Mouse (Mus musculus) forebrain, embryonic 13.5 days (tissue): Measurements from ENCODE around the gene Ankrd33b. TPM values are rescaled to one million over a fixed set of nuclear protein-coding genes. Genes with fewer than 3 reads are reported as not detected.
A peak's percentile ranks its signal among the peaks of the same experiment; 100 is the strongest.

Experiments
- ATAC-seq: fragments of 200-750 bp; cut with Nextera tagmentation; 2 replicates; pipeline ENCODE4 v1.8.0; 2017
- H3K27ac ChIP-seq: fragments of 300-500 bp; sonication (generic); 2 replicates; pipeline ENCODE4 v1.5.1; 2015; ENCODE audit warnings: inconsistent platforms, mild to moderate bottlenecking, moderate library complexity
- H3K27me3 ChIP-seq: fragments of 300-500 bp; sonication (generic); 2 replicates; pipeline ENCODE4 v1.6.1; 2015; ENCODE audit warnings: mild to moderate bottlenecking, inconsistent platforms
- H3K36me3 ChIP-seq: fragments of 300-500 bp; sonication (generic); 2 replicates; pipeline ENCODE4 v1.6.1; 2015; ENCODE audit warnings: mild to moderate bottlenecking, inconsistent platforms; ENCODE audit not compliant: poor library complexity, severe bottlenecking
- H3K4me1 ChIP-seq: fragments of 300-500 bp; sonication (generic); 2 replicates; pipeline ENCODE4 v1.6.1; 2015; ENCODE audit warnings: inconsistent platforms
- H3K4me2 ChIP-seq: fragments of 300-500 bp; sonication (generic); 2 replicates; pipeline ENCODE4 v1.6.1; 2015; ENCODE audit warnings: inconsistent platforms, mild to moderate bottlenecking, moderate library complexity
- H3K4me3 ChIP-seq: fragments of 300-500 bp; sonication (generic); 2 replicates; pipeline ENCODE4 v1.5.1; 2015; ENCODE audit warnings: mild to moderate bottlenecking, inconsistent platforms
- H3K9ac ChIP-seq: fragments of 300-500 bp; sonication (generic); 2 replicates; pipeline ENCODE4 v1.6.1; 2015; ENCODE audit warnings: mild to moderate bottlenecking, inconsistent platforms
- H3K9me3 ChIP-seq: fragments of 300-500 bp; sonication (generic); replicated peaks from 2 replicates; pipeline ENCODE4 v1.6.1; 2016; ENCODE audit warnings: inconsistent platforms
- WGBS: fragments of 180-500 bp; shearing (Covaris S2); methylation state at CpG from one replicate; pipeline ENCODE4 v1.1.7; 2015; 5-methylcytosine and 5-hydroxymethylcytosine counted together
- polyA plus RNA-seq: library from polyadenylated mRNA; unstranded; fragments of >200 nt; fragmentation: Nextera tagmentation; extraction: Ambion mirVana; gene quantifications from 2 replicates; pipeline ENCODE4 v1.2.1, GENCODE M21; 2015

The Ankrd33b gene
- polyA plus RNA-seq, 1 experiment from 2014 or later = 0.34 TPM

- Histone ChIP-seq H3K4me1 (peaks cover 6% of the 10 kb centered on the region), H3K9me3 (no peaks in the 10 kb centered on the region), H3K36me3 (no peaks in the 10 kb centered on the region), H3K9ac (no peak overlapping the region), H3K27me3 (no peaks in the 10 kb centered on the region), H3K4me3 (no peak overlapping the region), H3K4me2 (no peak overlapping the region), H3K27ac (no peak overlapping the region)
- ATAC-seq = no peak
- 85% methylated on average over 5 of the region's 5 CpGs for WGBS
These were observed 19.3 kb downstream of the Ankrd33b start for GRCm38 (mm10) chr15:31348241-31348640.

DNA sequence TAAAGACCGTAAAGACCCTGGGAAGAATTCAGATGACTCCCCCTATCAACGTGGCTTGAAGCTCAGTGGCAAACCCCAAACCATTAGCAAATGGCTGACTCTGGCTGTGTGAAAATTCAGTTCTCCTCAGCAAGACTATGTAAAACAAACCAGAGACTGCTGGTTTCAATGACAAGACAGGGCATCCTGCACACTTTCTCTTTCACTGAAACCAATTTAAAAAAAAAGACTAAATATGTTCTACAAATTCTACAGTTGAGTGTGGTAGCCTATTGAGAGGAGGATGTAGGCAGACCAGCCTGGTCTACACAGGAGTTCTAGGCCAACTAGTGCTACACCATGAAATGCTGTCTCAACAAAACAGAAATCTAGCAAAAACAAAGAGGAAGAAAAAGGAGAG is 21.0 kb downstream of the Ankrd33b start:
- Histone ChIP-seq H3K4me3 (no peak overlapping the region), H3K9me3 (no peaks in the 10 kb centered on the region), H3K36me3 (no peaks in the 10 kb centered on the region), H3K27me3 (no peaks in the 10 kb centered on the region), H3K9ac (no peak overlapping the region), H3K4me2 (no peak overlapping the region), H3K27ac (no peak overlapping the region), H3K4me1 (peaks cover 15% of the 10 kb centered on the region)
- WGBS = 53% methylated on average over 2 of the region's 2 CpGs
- ATAC-seq = no peak

- no peaks in the 10 kb centered on the region for H3K9me3 ChIP-seq
- peaks cover 15% of the 10 kb centered on the region for H3K4me1 ChIP-seq
- WGBS = 83% methylated on average over 9 of the region's 9 CpGs
- no peaks in the 10 kb centered on the region for H3K27me3 ChIP-seq
- no peak overlapping the region for H3K4me3 ChIP-seq
- H3K36me3 ChIP-seq = no peaks in the 10 kb centered on the region
- no peak overlapping the region for H3K4me2 ChIP-seq
- no peak overlapping the region for H3K9ac ChIP-seq
- no peak overlapping the region for H3K27ac ChIP-seq
- no peak for ATAC-seq
These were observed 22.2 kb downstream of the Ankrd33b start for GRCm38 (mm10) chr15:31345366-31345765.

DNA sequence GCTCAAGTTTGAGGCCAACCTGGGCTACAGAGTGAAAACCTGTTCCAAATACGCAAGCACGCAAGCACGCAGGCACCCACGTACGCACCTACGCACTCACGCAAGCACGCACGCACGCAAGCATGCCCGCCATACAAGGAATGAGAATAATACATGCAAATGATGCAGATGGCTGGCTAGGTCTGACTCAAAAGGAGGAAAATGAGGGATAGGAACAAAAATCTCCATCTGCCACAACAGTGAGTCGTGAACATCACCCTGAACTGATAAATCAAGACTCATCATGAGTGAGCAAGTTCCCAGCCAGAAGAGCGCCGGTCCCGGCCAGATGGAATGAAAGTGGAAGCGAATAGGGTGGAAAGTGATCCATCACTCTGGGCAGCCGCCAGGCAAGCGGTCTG is 22.7 kb downstream of the Ankrd33b start:
- H3K27ac ChIP-seq = no peak overlapping the region
- 91% methylated on average over 18 of the region's 18 CpGs for WGBS
- H3K36me3 ChIP-seq = no peaks in the 10 kb centered on the region
- no peak for ATAC-seq
- peaks cover 15% of the 10 kb centered on the region for H3K4me1 ChIP-seq
- no peaks in the 10 kb centered on the region for H3K9me3 ChIP-seq
- H3K4me3 ChIP-seq = no peak overlapping the region
- no peak overlapping the region for H3K4me2 ChIP-seq
- H3K9ac ChIP-seq = no peak overlapping the region
- H3K27me3 ChIP-seq = no peaks in the 10 kb centered on the region

GRCm38 (mm10) chr15:31343602-31344001 is 23.9 kb downstream of the Ankrd33b start:
- H3K9me3 ChIP-seq = no peaks in the 10 kb centered on the region
- WGBS = 13% methylated on average over 6 of the region's 6 CpGs
- no peak overlapping the region for H3K4me2 ChIP-seq
- no peak overlapping the region for H3K9ac ChIP-seq
- no peaks in the 10 kb centered on the region for H3K27me3 ChIP-seq
- no peak overlapping the region for H3K27ac ChIP-seq
- peaks cover 15% of the 10 kb centered on the region for H3K4me1 ChIP-seq
- no peaks in the 10 kb centered on the region for H3K36me3 ChIP-seq
- no peak overlapping the region for H3K4me3 ChIP-seq
- no peak for ATAC-seq

DNA sequence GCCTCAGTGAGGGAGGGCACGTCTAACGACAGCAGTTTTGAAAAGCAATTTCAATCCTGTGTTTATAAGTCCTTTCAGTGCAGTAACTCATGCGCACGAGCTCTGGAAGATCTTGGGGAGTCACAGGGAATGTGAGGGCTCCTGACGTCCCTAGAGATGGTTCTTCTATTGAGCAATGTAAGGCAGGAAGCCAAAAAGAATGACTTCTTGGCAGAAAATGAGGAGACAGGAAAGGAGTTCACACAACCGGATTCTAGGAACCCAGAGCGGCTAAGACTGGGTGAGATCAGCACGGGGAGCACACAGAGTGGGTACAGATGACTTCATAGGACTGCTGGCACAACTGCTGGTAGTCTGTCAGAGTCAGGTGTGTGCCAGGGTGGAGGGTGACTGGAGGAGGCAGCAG is 25.0 kb downstream of the Ankrd33b start:
- 32% methylated on average over 8 of the region's 8 CpGs for WGBS
- Histone ChIP-seq H3K9ac (no peak overlapping the region), H3K36me3 (no peaks in the 10 kb centered on the region)

DNA sequence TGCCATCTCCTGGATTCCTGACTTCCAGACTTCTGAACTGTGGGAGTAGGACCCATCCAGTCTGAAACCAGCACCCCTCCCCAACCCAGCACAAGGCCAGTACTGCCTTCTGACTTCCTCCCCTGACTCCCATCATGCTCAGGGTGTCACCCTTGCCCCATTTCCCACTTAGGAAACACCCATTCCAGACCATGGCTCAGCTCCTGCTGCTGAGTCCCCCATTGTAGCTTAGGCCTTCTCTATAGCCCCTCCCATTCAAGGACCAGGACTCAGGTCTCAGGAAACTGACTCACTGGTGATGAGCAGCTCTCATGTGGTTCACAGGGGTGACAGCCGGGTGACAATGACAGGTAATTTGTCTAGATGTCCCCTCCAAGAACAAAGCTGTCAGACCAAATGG is 25.5 kb downstream of the Ankrd33b start:
- 42% methylated on average over 1 of the region's 1 CpGs for WGBS
- no peaks in the 10 kb centered on the region for H3K36me3 ChIP-seq
- H3K4me1 ChIP-seq = peaks cover 15% of the 10 kb centered on the region
- no peak overlapping the region for H3K4me2 ChIP-seq
- no peaks in the 10 kb centered on the region for H3K9me3 ChIP-seq
- H3K27me3 ChIP-seq = no peaks in the 10 kb centered on the region
- no peak overlapping the region for H3K27ac ChIP-seq
- H3K4me3 ChIP-seq = no peak overlapping the region
- H3K9ac ChIP-seq = no peak overlapping the region
- ATAC-seq = no peak

More for the DNA sequence above, 25.0 kb downstream of the Ankrd33b start:
- Histone ChIP-seq H3K9me3 (no peaks in the 10 kb centered on the region), H3K27ac (no peak overlapping the region), H3K4me3 (no peak overlapping the region), H3K4me1 (peaks cover 15% of the 10 kb centered on the region), H3K4me2 (no peak overlapping the region), H3K27me3 (no peaks in the 10 kb centered on the region)
- ATAC-seq = no peak

DNA sequence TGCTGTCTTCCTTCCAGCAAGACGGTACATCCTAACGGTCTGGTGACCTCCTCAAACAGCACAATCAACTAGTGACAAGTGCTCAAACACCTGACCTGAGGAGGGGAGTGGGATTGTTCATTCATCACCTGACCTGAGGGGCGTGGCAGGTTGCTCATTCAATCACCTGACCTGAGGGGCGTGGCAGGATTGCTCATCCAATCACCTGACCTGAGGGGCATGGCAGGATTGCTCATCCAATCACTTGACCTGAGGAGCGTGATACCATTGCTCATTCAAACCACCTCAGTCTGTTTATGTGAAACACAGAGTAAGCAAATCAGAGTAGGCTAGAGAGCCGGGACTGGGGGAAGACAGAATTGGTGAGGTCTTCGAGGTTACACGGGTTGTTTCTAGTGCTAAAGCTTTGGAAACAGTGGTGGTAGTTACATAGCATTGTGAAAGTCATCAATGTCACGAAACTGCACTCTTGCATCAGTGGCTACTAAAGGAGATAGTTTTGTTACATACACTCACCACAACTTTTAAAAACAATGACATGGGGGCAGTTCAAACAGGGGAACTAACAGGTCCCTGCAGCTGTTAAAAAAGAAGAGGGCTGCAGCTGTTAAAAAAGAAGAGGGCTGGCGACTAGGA is 28.8 kb downstream of the Ankrd33b start:
- 86% methylated on average over 10 of the region's 10 CpGs for WGBS
- no peak for ATAC-seq

DNA sequence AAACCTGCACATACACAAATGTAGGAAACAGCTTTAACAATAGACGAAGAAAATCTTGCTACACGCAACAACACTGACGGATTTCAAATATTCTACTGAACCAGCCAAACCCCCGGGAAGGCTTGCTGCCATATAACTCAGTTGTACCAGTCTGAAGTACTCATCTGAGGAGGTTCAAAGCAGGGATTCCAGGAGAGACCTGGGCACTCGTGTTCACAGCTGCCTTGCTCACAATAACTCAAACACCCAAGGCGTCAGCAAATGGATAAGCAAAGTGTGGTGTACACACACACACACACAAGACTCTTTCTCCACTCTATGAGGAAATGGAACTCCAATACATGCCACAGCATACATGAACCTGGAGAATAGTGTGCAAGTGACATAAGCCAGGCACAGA is 29.5 kb downstream of the Ankrd33b start:
- no peaks in the 10 kb centered on the region for H3K9me3 ChIP-seq
- no peaks in the 10 kb centered on the region for H3K36me3 ChIP-seq
- H3K27me3 ChIP-seq = no peaks in the 10 kb centered on the region
- H3K27ac ChIP-seq = no peak overlapping the region
- H3K4me2 ChIP-seq = no peak overlapping the region
- ATAC-seq = no peak
- 89% methylated on average over 6 of the region's 6 CpGs for WGBS
- no peak overlapping the region for H3K4me3 ChIP-seq
- H3K9ac ChIP-seq = no peak overlapping the region
- H3K4me1 ChIP-seq = peaks cover 9% of the 10 kb centered on the region; the same call in 1 of the 2 replicates

More for the DNA sequence above, 28.8 kb downstream of the Ankrd33b start:
- no peak overlapping the region for H3K27ac ChIP-seq
- no peak overlapping the region for H3K4me2 ChIP-seq
- peaks cover 15% of the 10 kb centered on the region for H3K4me1 ChIP-seq
- no peaks in the 10 kb centered on the region for H3K9me3 ChIP-seq
- no peak overlapping the region for H3K4me3 ChIP-seq
- no peak overlapping the region for H3K9ac ChIP-seq
- H3K27me3 ChIP-seq = no peaks in the 10 kb centered on the region
- no peaks in the 10 kb centered on the region for H3K36me3 ChIP-seq

GRCm38 (mm10) chr15:31337192-31337741 is 30.3 kb downstream of the Ankrd33b start:
- peak; percentile 68; the same call in 1 of the 2 replicates for ATAC-seq
- Histone ChIP-seq H3K9me3 (no peaks in the 10 kb centered on the region), H3K9ac (no peak overlapping the region), H3K4me3 (no peak overlapping the region), H3K27me3 (no peaks in the 10 kb centered on the region), H3K36me3 (no peaks in the 10 kb centered on the region), H3K4me1 (peaks cover 2% of the 10 kb centered on the region; the same call in 1 of the 2 replicates), H3K4me2 (no peak overlapping the region), H3K27ac (no peak overlapping the region)
- 80% methylated on average over 14 of the region's 14 CpGs for WGBS

- H3K4me3 ChIP-seq = no peak overlapping the region
- no peaks in the 10 kb centered on the region for H3K36me3 ChIP-seq
- no peak overlapping the region for H3K9ac ChIP-seq
- 57% methylated on average over 4 of the region's 4 CpGs for WGBS
- no peaks in the 10 kb centered on the region for H3K9me3 ChIP-seq
- ATAC-seq = no peak
- no peaks in the 10 kb centered on the region for H3K27me3 ChIP-seq
- H3K4me1 ChIP-seq = no peaks in the 10 kb centered on the region
- H3K4me2 ChIP-seq = no peak overlapping the region
- H3K27ac ChIP-seq = no peak overlapping the region
These were observed 30.8 kb downstream of the Ankrd33b start for GRCm38 (mm10) chr15:31336685-31337084.

DNA sequence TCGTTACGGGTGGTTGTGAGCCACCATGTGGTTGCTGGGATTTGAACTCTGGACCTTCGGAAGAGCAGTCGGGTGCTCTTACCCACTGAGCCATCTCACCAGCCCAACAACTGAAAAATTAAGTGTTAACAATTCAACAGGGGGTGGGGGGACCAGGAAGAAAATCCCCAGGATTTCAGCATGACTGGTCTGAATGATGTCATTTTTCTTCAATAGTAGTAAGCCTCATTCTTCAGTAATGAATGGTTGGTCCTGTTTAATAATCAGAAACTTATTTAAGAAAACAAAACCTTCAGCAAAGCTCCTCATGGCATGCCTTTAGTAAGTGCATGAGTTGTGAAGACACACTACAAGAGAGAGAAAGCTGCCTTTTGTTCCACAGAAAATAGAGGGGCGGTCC is 32.7 kb downstream of the Ankrd33b start:
- H3K4me2 ChIP-seq = no peak overlapping the region
- H3K9ac ChIP-seq = no peak overlapping the region
- no peak overlapping the region for H3K27ac ChIP-seq
- no peak for ATAC-seq
- H3K27me3 ChIP-seq = no peaks in the 10 kb centered on the region
- no peak overlapping the region for H3K4me3 ChIP-seq
- WGBS = 81% methylated on average over 5 of the region's 5 CpGs
- H3K36me3 ChIP-seq = no peaks in the 10 kb centered on the region
- peaks cover 1% of the 10 kb centered on the region; the same call in 1 of the 2 replicates for H3K4me1 ChIP-seq
- no peaks in the 10 kb centered on the region for H3K9me3 ChIP-seq
